Mouse (Mus musculus) midbrain, embryonic 10.5 days (tissue): Measurements from ENCODE around the gene Pdcd2l. TPM values are rescaled to one million over a fixed set of nuclear protein-coding genes. Genes with fewer than 3 reads are reported as not detected.
"Not testable (repeated sequence)": the region's sequence is repeated elsewhere in the genome, so short reads cannot be mapped to it uniquely, and the experiment has no call there.

Source experiments
- DNase-seq: peaks from one replicate; pipeline ENCODE4 v3.0.0-alpha.2; 2017; ENCODE audit warnings: low spot score
- H3K27ac ChIP-seq: fragments of 300-500 bp; sonication (generic); replicated peaks from 2 replicates; pipeline ENCODE4 v1.5.1; 2016; ENCODE audit warnings: mild to moderate bottlenecking
- H3K27me3 ChIP-seq: fragments of 300-500 bp; sonication (generic); 2 replicates; pipeline ENCODE4 v1.6.1; 2016; ENCODE audit warnings: low read depth, mild to moderate bottlenecking; ENCODE audit not compliant: poor library complexity, severe bottlenecking
- H3K36me3 ChIP-seq: fragments of 300-500 bp; sonication (generic); 2 replicates; pipeline ENCODE4 v1.6.1; 2016; ENCODE audit warnings: mild to moderate bottlenecking, moderate library complexity
- H3K4me1 ChIP-seq: fragments of 300-500 bp; sonication (generic); 2 replicates; pipeline ENCODE4 v1.6.1; 2016
- H3K4me3 ChIP-seq: fragments of 300-500 bp; sonication (generic); 2 replicates; pipeline ENCODE4 v1.5.1; 2016; ENCODE audit warnings: mild to moderate bottlenecking, moderate library complexity
- H3K9me3 ChIP-seq: fragments of 300-500 bp; sonication (generic); replicated peaks from 2 replicates; pipeline ENCODE4 v1.6.1; 2016; ENCODE audit warnings: mild to moderate bottlenecking
- WGBS: fragments of 180-500 bp; shearing (Covaris S2); methylation state at CpG from one replicate; pipeline ENCODE4 v1.1.7; 2016; 5-methylcytosine and 5-hydroxymethylcytosine counted together
- polyA plus RNA-seq: library from polyadenylated mRNA; unstranded; fragments of >200 nt; fragmentation: Nextera tagmentation; extraction: Ambion mirVana; gene quantifications from 2 replicates; pipeline ENCODE4 v1.2.1, GENCODE M21; 2016

Gene Pdcd2l
- polyA plus RNA-seq, 1 experiment from 2014 or later = 77.9 TPM

- Histone ChIP-seq H3K27me3 (no peaks in the 10 kb centered on the region), H3K4me3 (no peak overlapping the region), H3K27ac (no peak overlapping the region), H3K9me3 (no peaks in the 10 kb centered on the region), H3K4me1 (peaks cover 2% of the 10 kb centered on the region), H3K36me3 (peaks cover 56% of the 10 kb centered on the region)
- WGBS = 100% methylated on average over 2 of the region's 2 CpGs
- no peak for DNase-seq
These were observed 4.4 kb upstream of the Pdcd2l start for GRCm38 (mm10) chr7:34200829-34201228.

- Histone ChIP-seq H3K27me3 (no peaks in the 10 kb centered on the region), H3K36me3 (peaks cover 44% of the 10 kb centered on the region), H3K27ac (no peak overlapping the region), H3K9me3 (no peaks in the 10 kb centered on the region), H3K4me1 (peaks cover 9% of the 10 kb centered on the region), H3K4me3 (no peak overlapping the region)
- no peak for DNase-seq
- WGBS = 60% methylated on average over 3 of the region's 3 CpGs
These were observed 1.9 kb upstream of the Pdcd2l start for GRCm38 (mm10) chr7:34198346-34198745.

GRCm38 (mm10) chr7:34195632-34196031 lies 829 bp downstream of the Pdcd2l start:
- peaks cover 38% of the 10 kb centered on the region for H3K36me3 ChIP-seq
- 48% methylated on average over 3 of the region's 3 CpGs for WGBS
- peak overlapping the region; percentile 98 for H3K4me3 ChIP-seq
- H3K4me1 ChIP-seq = peaks cover 9% of the 10 kb centered on the region
- H3K27me3 ChIP-seq = no peaks in the 10 kb centered on the region
- H3K9me3 ChIP-seq = no peaks in the 10 kb centered on the region
- H3K27ac ChIP-seq = peak overlapping the region; percentile 92; the same call in 1 of the 2 replicates
- DNase-seq = no peak

- Histone ChIP-seq H3K36me3 (peaks cover 56% of the 10 kb centered on the region), H3K4me3 (no peak overlapping the region), H3K4me1 (peaks cover 9% of the 10 kb centered on the region), H3K27ac (no peak overlapping the region), H3K27me3 (no peaks in the 10 kb centered on the region), H3K9me3 (no peaks in the 10 kb centered on the region)
- WGBS = 90% methylated on average over 6 of the region's 6 CpGs
- no peak for DNase-seq
These were observed 3.6 kb downstream of the Pdcd2l start for GRCm38 (mm10) chr7:34192825-34193224.

GRCm38 (mm10) chr7:34189376-34189989 lies 7.0 kb downstream of the Pdcd2l start:
- H3K36me3 ChIP-seq = peaks cover 84% of the 10 kb centered on the region
- H3K27ac ChIP-seq = no peak overlapping the region
- H3K4me3 ChIP-seq = no peak overlapping the region
- WGBS = 92% methylated on average over 12 of the region's 12 CpGs
- H3K27me3 ChIP-seq = no peaks in the 10 kb centered on the region
- no peaks in the 10 kb centered on the region for H3K9me3 ChIP-seq
- H3K4me1 ChIP-seq = no peaks in the 10 kb centered on the region
- DNase-seq = no peak

- Histone ChIP-seq H3K27me3 (no peaks in the 10 kb centered on the region), H3K36me3 (peaks cover 66% of the 10 kb centered on the region), H3K9me3 (no peaks in the 10 kb centered on the region), H3K4me1 (no peaks in the 10 kb centered on the region), H3K27ac (no peak overlapping the region), H3K4me3 (no peak overlapping the region)
- 82% methylated on average over 3 of the region's 3 CpGs for WGBS
- DNase-seq = no peak
These were observed 12.7 kb downstream of the Pdcd2l start for GRCm38 (mm10) chr7:34183794-34184193.

GRCm38 (mm10) chr7:34183356-34183755 lies 13.1 kb downstream of the Pdcd2l start:
- WGBS = 89% methylated on average over 13 of the region's 13 CpGs
- DNase-seq = no peak
- H3K4me3 ChIP-seq = no peak overlapping the region
- no peaks in the 10 kb centered on the region for H3K9me3 ChIP-seq
- no peaks in the 10 kb centered on the region for H3K4me1 ChIP-seq
- H3K27ac ChIP-seq = no peak overlapping the region
- H3K36me3 ChIP-seq = peaks cover 61% of the 10 kb centered on the region
- no peaks in the 10 kb centered on the region for H3K27me3 ChIP-seq

GRCm38 (mm10) chr7:34176241-34176640 lies 20.2 kb downstream of the Pdcd2l start:
- not testable (repeated sequence) for H3K9me3 ChIP-seq, H3K27me3 ChIP-seq, H3K4me1 ChIP-seq, H3K4me3 ChIP-seq, H3K27ac ChIP-seq, DNase-seq, H3K36me3 ChIP-seq
- WGBS = 86% methylated on average over 6 of the region's 6 CpGs

GRCm38 (mm10) chr7:34172251-34172650 lies 24.2 kb downstream of the Pdcd2l start:
- WGBS = 76% methylated on average over 1 of the region's 1 CpGs

GRCm38 (mm10) chr7:34169454-34169853 lies 27.0 kb downstream of the Pdcd2l start, which contains the start of gene Uba2:
Gene Uba2, minus strand, starts transcription at chr7:34169599.
- 79% methylated on average over 3 of the region's 3 CpGs for WGBS
- no peak for DNase-seq
- H3K36me3 ChIP-seq = peaks cover 18% of the 10 kb centered on the region
- H3K27ac ChIP-seq = peak within 1 kb of the TSS; percentile 98
- peak within 1 kb of the TSS; percentile 94 for H3K4me3 ChIP-seq
- H3K4me1 ChIP-seq = peaks cover 12% of the 10 kb centered on the region
- no peaks in the 10 kb centered on the region for H3K9me3 ChIP-seq
- H3K27me3 ChIP-seq = no peaks in the 10 kb centered on the region

More at GRCm38 (mm10) chr7:34172251-34172650, 24.2 kb downstream of the Pdcd2l start:
- no peak overlapping the region for H3K4me3 ChIP-seq
- H3K36me3 ChIP-seq = no peaks in the 10 kb centered on the region
- H3K27me3 ChIP-seq = no peaks in the 10 kb centered on the region
- H3K27ac ChIP-seq = no peak overlapping the region
- H3K4me1 ChIP-seq = peaks cover 2% of the 10 kb centered on the region
- no peak for DNase-seq
- H3K9me3 ChIP-seq = no peaks in the 10 kb centered on the region

GRCm38 (mm10) chr7:34168470-34169251 lies 27.8 kb downstream of the Pdcd2l start:
- DNase-seq = peak; percentile 91
- H3K4me3 ChIP-seq = peak overlapping the region; percentile 94
- H3K36me3 ChIP-seq = peaks cover 24% of the 10 kb centered on the region
- peaks cover 12% of the 10 kb centered on the region for H3K4me1 ChIP-seq
- WGBS = 9% methylated on average over 30 of the region's 30 CpGs
- H3K27me3 ChIP-seq = no peaks in the 10 kb centered on the region
- H3K9me3 ChIP-seq = no peaks in the 10 kb centered on the region
- peak overlapping the region; percentile 98 for H3K27ac ChIP-seq

- H3K9me3 ChIP-seq = no peaks in the 10 kb centered on the region
- under 1% methylated on average over 48 of the region's 54 CpGs for WGBS
- peak overlapping the region; percentile 98 for H3K27ac ChIP-seq
- no peak for DNase-seq
- peak overlapping the region; percentile 94 for H3K4me3 ChIP-seq
- H3K4me1 ChIP-seq = peaks cover 12% of the 10 kb centered on the region
- H3K36me3 ChIP-seq = peaks cover 31% of the 10 kb centered on the region
- no peaks in the 10 kb centered on the region for H3K27me3 ChIP-seq
These were observed 28.5 kb downstream of the Pdcd2l start for GRCm38 (mm10) chr7:34167766-34168469.
